Mouse (Mus musculus) olfactory bulb, adult 2 months (tissue): ENCODE results near the gene Cisd1. TPM values are rescaled to one million over a fixed set of nuclear protein-coding genes. Genes with fewer than 3 reads are reported as not detected.
"Not testable (repeated sequence)": the region's sequence is repeated elsewhere in the genome, so short reads cannot be mapped to it uniquely, and the experiment has no call there.

Experiments used
- H3K27ac ChIP-seq: fragments of 200-500 bp; 2 replicates; pipeline ENCODE4 v1.5.1; 2012; ENCODE audit warnings: low read depth, low read length; ENCODE audit not compliant: insufficient read depth
- H3K4me1 ChIP-seq: fragments of 200-500 bp; 2 replicates; pipeline ENCODE4 v1.6.1; 2012; ENCODE audit warnings: low read length; ENCODE audit not compliant: control insufficient read depth, insufficient read depth
- H3K4me3 ChIP-seq: fragments of 200-500 bp; 2 replicates; pipeline ENCODE4 v1.5.1; 2012; ENCODE audit warnings: mild to moderate bottlenecking, low read depth, low read length, moderate library complexity; ENCODE audit not compliant: insufficient read depth
- CTCF ChIP-seq: fragments of 200-500 bp; IDR thresholded peaks from 2 replicates; pipeline ENCODE4 v1.5.1; 2012; ENCODE audit warnings: low read depth, mild to moderate bottlenecking, low read length, moderate library complexity; ENCODE audit not compliant: insufficient read depth
- POLR2A ChIP-seq: fragments of 200-500 bp; IDR thresholded peaks from 2 replicates; pipeline ENCODE4 v1.6.1; 2012; ENCODE audit warnings: mild to moderate bottlenecking, low read depth, low read length, moderate library complexity; ENCODE audit not compliant: insufficient read depth
- WGBS: fragments of 180-500 bp; shearing (Covaris S2); methylation state at CpG from one replicate; pipeline ENCODE4 v1.1.7; 2018; 5-methylcytosine and 5-hydroxymethylcytosine counted together
- polyA plus RNA-seq: library from polyadenylated mRNA; stranded (reverse); fragments of >200 nt; gene quantifications from 2 replicates; pipeline ENCODE4 v1.2.4, GENCODE M21; 2012; ENCODE audit warnings: low replicate concordance; ENCODE audit not compliant: missing spikeins, insufficient read depth, insufficient read length

Gene Cisd1
- not detected in 2 replicates for polyA plus RNA-seq

GRCm38 (mm10) chr10:71344579-71345143, at the start of gene Cisd1:
Gene Cisd1, minus strand, starts transcription at chr10:71344954.
- under 1% methylated on average over 59 of the region's 60 CpGs for WGBS
- Histone ChIP-seq H3K4me1 (peaks cover 23% of the 10 kb centered on the region), H3K27ac (peak within 1 kb of the TSS; percentile 66), H3K4me3 (peak within 1 kb of the TSS; percentile 88)
- TF ChIP-seq CTCF (no peak), POLR2A (peak; percentile 54)

DNA sequence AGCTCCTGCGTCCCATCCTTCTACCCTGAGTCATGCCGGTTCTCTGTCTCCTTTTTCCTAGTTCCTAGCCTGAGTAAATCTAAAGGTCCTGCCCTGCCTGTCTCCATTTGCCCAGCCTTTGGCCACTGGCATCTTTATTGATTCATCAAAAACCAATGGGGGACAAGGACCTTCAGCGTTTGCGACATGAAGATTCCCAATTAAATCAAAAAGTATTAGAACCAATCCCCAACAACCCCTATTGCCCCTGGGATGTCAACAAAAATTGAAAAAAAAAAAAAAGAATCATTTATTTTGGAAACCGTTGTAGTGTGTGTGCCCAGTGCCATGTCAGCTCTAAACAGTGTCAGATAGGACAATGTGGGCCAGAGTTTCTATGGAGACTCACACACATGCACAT, 44.6 kb upstream of the Cisd1 start:
- H3K4me3 ChIP-seq, result no peak overlapping the region
- no peak overlapping the region for H3K27ac ChIP-seq
- H3K4me1 ChIP-seq, result no peaks in the 10 kb centered on the region
- 96% methylated on average over 5 of the region's 5 CpGs for WGBS
- TF ChIP-seq CTCF (no peak), POLR2A (no peak)

DNA sequence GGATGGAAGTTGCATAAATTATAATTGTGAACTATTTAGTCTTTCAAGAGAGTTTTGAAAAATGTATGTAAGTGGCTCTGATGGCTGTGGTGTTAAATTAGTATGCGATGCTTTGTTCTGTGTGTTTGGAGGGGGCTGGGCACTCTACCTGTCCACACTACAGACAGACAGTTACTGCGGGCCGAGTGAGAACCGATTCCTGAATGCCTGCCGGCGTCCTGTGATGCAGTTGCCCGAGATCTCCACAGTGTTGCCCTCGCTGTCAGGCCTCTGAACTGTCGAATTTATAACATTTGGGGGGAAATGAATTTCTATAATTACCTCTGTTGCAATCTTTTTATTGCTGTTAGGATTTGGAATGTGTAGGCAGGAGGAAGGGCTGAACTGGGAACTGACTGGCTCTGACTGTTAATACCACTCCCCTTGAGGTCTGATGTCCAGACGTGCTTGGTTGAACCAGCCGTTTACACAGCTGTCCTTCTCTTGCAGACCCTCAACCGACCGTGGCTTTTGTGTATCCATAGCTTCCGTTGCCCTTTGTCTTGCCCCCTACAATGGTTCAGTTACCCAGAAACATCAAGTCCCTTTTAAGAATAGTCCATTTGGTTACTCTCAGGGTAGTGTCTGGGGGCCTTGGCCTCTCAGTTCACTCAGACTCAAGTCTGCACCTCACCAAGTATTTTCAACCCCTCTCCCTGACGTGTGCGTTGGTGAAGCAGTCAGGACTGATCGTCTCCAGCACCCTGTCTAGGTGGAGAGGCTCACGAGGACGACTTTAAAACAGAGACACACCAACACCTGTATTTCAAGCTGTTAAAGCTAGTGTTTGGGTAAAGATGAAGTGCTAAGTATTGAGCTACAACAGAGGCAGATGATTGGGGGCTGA, 39.6 kb upstream of the Cisd1 start:
- TF ChIP-seq POLR2A (no peak), CTCF (no peak)
- Histone ChIP-seq H3K4me1 (no peaks in the 10 kb centered on the region), H3K4me3 (no peak overlapping the region), H3K27ac (no peak overlapping the region)
- 82% methylated on average over 19 of the region's 19 CpGs for WGBS

DNA sequence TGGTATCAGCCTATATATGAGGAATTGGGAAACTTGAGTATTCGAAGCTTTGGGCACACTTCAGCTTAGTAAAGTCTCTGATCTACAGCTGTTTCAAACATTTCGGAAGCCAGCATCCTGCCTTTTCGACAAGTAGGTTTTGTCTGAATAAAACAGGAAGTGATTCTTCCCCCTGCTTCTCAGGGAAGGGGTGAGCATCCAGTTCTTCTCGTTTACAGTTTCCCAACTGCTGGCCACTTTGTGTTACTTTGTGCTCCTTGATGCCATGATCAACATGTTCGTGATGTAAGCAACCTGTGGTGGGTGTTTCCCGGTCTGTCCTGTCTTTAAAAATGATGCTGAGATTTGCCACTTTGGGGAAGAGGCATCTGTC, 38.8 kb upstream of the Cisd1 start:
- not testable (repeated sequence) for H3K27ac ChIP-seq, H3K4me3 ChIP-seq, H3K4me1 ChIP-seq
- WGBS, result 82% methylated on average over 6 of the region's 6 CpGs

- Histone ChIP-seq H3K4me3 (no peak overlapping the region), H3K27ac (no peak overlapping the region), H3K4me1 (no peaks in the 10 kb centered on the region)
- WGBS, result 83% methylated on average over 8 of the region's 8 CpGs
- TF ChIP-seq POLR2A, result no peak
- no peak for TF ChIP-seq CTCF
Measured at GRCm38 (mm10) chr10:71382858-71383551, 38.3 kb upstream of the Cisd1 start.

- no peak for TF ChIP-seq POLR2A
- TF ChIP-seq CTCF, result no peak
- WGBS, result 81% methylated on average over 7 of the region's 7 CpGs
- Histone ChIP-seq H3K4me1 (no peaks in the 10 kb centered on the region), H3K27ac (no peak overlapping the region), H3K4me3 (no peak overlapping the region)
Measured at GRCm38 (mm10) chr10:71382109-71382508, 37.4 kb upstream of the Cisd1 start.

GRCm38 (mm10) chr10:71381471-71382033, 36.8 kb upstream of the Cisd1 start:
- Histone ChIP-seq H3K4me1 (no peaks in the 10 kb centered on the region), H3K4me3 (no peak overlapping the region), H3K27ac (no peak overlapping the region)
- 83% methylated on average over 29 of the region's 29 CpGs for WGBS
- TF ChIP-seq CTCF (no peak), POLR2A (no peak)

GRCm38 (mm10) chr10:71380406-71380805, 35.7 kb upstream of the Cisd1 start:
- 91% methylated on average over 7 of the region's 7 CpGs for WGBS
- TF ChIP-seq POLR2A, result no peak
- TF ChIP-seq CTCF, result no peak
- H3K27ac ChIP-seq, result no peak overlapping the region

GRCm38 (mm10) chr10:71376014-71376413, 31.3 kb upstream of the Cisd1 start:
- TF ChIP-seq CTCF (no peak), POLR2A (no peak)
- Histone ChIP-seq H3K27ac (no peak overlapping the region), H3K4me3 (no peak overlapping the region), H3K4me1 (peaks cover 13% of the 10 kb centered on the region)
- 93% methylated on average over 6 of the region's 6 CpGs for WGBS

More at GRCm38 (mm10) chr10:71380406-71380805, 35.7 kb upstream of the Cisd1 start:
- Histone ChIP-seq H3K4me1 (no peaks in the 10 kb centered on the region), H3K4me3 (no peak overlapping the region)
